Mouse (Mus musculus) olfactory bulb, adult 2 months (tissue): Measurements from ENCODE around the gene Lsg1.

Experiments used
- CTCF ChIP-seq: fragments of 200-500 bp; IDR thresholded peaks from 2 replicates; pipeline ENCODE4 v1.5.1; 2012; ENCODE audit warnings: low read depth, mild to moderate bottlenecking, low read length, moderate library complexity; ENCODE audit not compliant: insufficient read depth
- POLR2A ChIP-seq: fragments of 200-500 bp; IDR thresholded peaks from 2 replicates; pipeline ENCODE4 v1.6.1; 2012; ENCODE audit warnings: mild to moderate bottlenecking, low read depth, low read length, moderate library complexity; ENCODE audit not compliant: insufficient read depth

GRCm38 (mm10) chr16:30627586-30628337, 40.4 kb upstream of the Lsg1 start:
- TF ChIP-seq POLR2A (no peak), CTCF (no peak)
